In genomic region chr17:87375941-87376511, GRCm38 (mm10) we compare ENCODE assay signal across 10 mouse cellular contexts. TPM values are rescaled to one million over a fixed set of nuclear protein-coding genes. Genes with fewer than 3 reads are reported as not detected.
A peak's percentile ranks its signal among the peaks of the same experiment; 100 is the strongest.
DNase-seq lines count a peak whose midpoint lies in the region; ATAC-seq and TF ChIP-seq lines count a peak whose summit lies in the region.
"Had no signal": no experiment of that assay in that cellular context is flagged by ENCODE, and none has a peak within 500 bp of the region (broad histone marks: within the 10 kb centered on the region; RNA-seq: fewer than 3 reads in every experiment).

No protein-coding gene starts in this region.

- H3K9ac ChIP-seq in heart, adult 2 months (ENCODE audit: low read depth, low read length): no peak overlapping the region

- peak; percentile 25 to 38 for ATAC-seq in hematopoietic stem cell, adult 5-6 weeks (replicated peaks in 1 of 2; ENCODE audit: insufficient read depth in 1 of 2, low FRiP score in 2 of 2, low TSS enrichment in 1 of 2, low read depth in 1 of 2, poor library complexity in 2 of 2, severe bottlenecking in 2 of 2)

- no peaks in the 10 kb centered on the region for H3K27me3 ChIP-seq in heart, adult 2 months (ENCODE audit: control insufficient read depth, insufficient read depth, low read length)

- H3K4me3 ChIP-seq in heart, adult 2 months: no peak overlapping the region

- TF ChIP-seq CTCF in heart, adult 2 months (IDR thresholded peaks at IDR 0.05): no peak

- H3K4me1 ChIP-seq in heart, adult 2 months (ENCODE audit: control insufficient read depth, insufficient read depth, low read length): peaks cover 21% of the 10 kb centered on the region

- TF ChIP-seq POLR2A in heart, adult 2 months (IDR thresholded peaks at IDR 0.05; ENCODE audit: insufficient read depth, low read depth, low read length): no peak

- peak; percentile 43 to 51 for DNase-seq in heart, adult 2 months
- DNase-seq in heart, adult 8-10 months (ENCODE audit: low spot score): no peak
- DNase-seq in ZHBTc4 (ENCODE audit: low read depth, low spot score): peak; percentile 58
- DNase-seq in lung, postnatal 25 days (ENCODE audit: low spot score): peak; percentile 43
- DNase-seq in right cerebral cortex, postnatal 36 days (ENCODE audit: low spot score in 2 of 2): no peak
- no peak for DNase-seq in adrenal gland, adult 8-10 months
- DNase-seq in spleen, postnatal 36 days (ENCODE audit: low spot score in 2 of 2): no peak
- DNase-seq: cerebellum, adult 18-20 months had no signal

- H3K36me3 ChIP-seq in heart, adult 2 months (ENCODE audit: control insufficient read depth, insufficient read depth, low read length): peaks cover 3% of the 10 kb centered on the region; the same call in 1 of the 2 replicates

- TF ChIP-seq EP300 in heart, adult 2 months (IDR thresholded peaks at IDR 0.05; ENCODE audit: insufficient read depth, low read depth, low read length): no peak

- no peaks in the 10 kb centered on the region for H3K79me2 ChIP-seq in heart, adult 2 months (replicated peaks; ENCODE audit: control insufficient read depth, insufficient read depth, low read length)

- WGBS in heart, adult 2 months: 18% methylated on average over 10 of the region's 10 CpGs

- intact Hi-C loops in heart, adult 2 months (cut with DNase I): loop anchor here (5.0 kb wide), 2 partner anchors 44 to 156 kb away; no protein-coding TSS in a partner anchor

- peak overlapping the region; percentile 78 for H3K27ac ChIP-seq in heart, adult 2 months

RNA-seq across cellular contexts. Expression of gene Stpg4, which starts 51.5 kb away (rescaled TPM):
- total RNA-seq in heart, adult 2 months (2021): not detected
- polyA plus RNA-seq in heart, adult 2 months (2012; rRNA removed): 0.27 TPM in 1 of 2 replicates, not detected in the other
- not detected for total RNA-seq in heart, adult 8-10 months (2022)
- total RNA-seq in hematopoietic stem cell, adult 5-6 weeks (2017): 1.8 TPM in 1 of 2 replicates, not detected in the other
- not detected for total RNA-seq in adrenal gland, adult 8-10 months (2022)
- total RNA-seq: layer of hippocampus, postnatal 14 days had no signal

Comparison
In these comparisons a context has a peak if more than half of its experiments do, and no peak if none do; other contexts are left out.
1. DNase-seq: peak in heart, adult 2 months (2 of 2), ZHBTc4 (single experiment) and lung, postnatal 25 days (single experiment); none in heart, adult 8-10 months (single experiment), right cerebral cortex, postnatal 36 days (0 of 2), adrenal gland, adult 8-10 months (single experiment) and spleen, postnatal 36 days (0 of 2).